17 mouse cellular contexts compared by ENCODE assay signal in the genomic region with DNA sequence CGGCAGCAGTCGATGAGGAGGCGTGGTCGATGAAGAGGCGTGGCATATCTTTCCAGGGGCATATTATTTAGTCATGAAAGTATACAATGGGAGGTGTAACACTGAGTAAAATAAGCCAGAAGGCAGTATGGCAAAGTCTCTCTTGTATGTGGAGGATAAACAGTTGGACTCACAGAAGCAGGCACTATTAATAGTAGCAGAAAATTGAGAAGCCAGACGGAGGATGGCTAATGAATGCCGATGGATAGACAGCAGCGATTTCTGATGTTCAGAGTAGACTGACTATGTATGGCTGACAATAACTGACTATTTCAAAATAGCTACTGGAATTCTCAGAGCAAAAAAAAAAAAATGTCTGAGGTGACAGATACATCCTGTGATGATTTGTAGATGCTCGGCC. TPM values are rescaled to one million over a fixed set of nuclear protein-coding genes. Genes with fewer than 3 reads are reported as not detected.
A peak's percentile ranks its signal among the peaks of the same experiment; 100 is the strongest.
DNase-seq lines count a peak whose midpoint lies in the region; ATAC-seq and TF ChIP-seq lines count a peak whose summit lies in the region.
"Had no signal": no experiment of that assay in that cellular context is flagged by ENCODE, and none has a peak within 500 bp of the region (broad histone marks: within the 10 kb centered on the region; RNA-seq: fewer than 3 reads in every experiment).

No protein-coding gene starts in this region.

- H3K27ac ChIP-seq in hindbrain, embryonic 13.5 days = peak overlapping the region; percentile 83
- H3K27ac ChIP-seq in hindbrain, embryonic 11.5 days (ENCODE audit: low read depth, low read length) = no peak overlapping the region
- H3K27ac ChIP-seq in midbrain, embryonic 10.5 days (replicated peaks) = peak overlapping the region; percentile 72
- H3K27ac ChIP-seq in midbrain, postnatal 0 days (ENCODE audit: low read depth, low read length) = no peak overlapping the region
- peak overlapping the region; percentile 40; the same call in 1 of the 2 replicates for H3K27ac ChIP-seq in hindbrain, embryonic 14.5 days
- H3K27ac ChIP-seq in olfactory bulb, adult 2 months (ENCODE audit: insufficient read depth, low read depth, low read length) = 0 out of 2 replicates have a peak overlapping the region, but pooled peaks have one; percentile 17
- H3K27ac ChIP-seq in intestine, embryonic 16.5 days (ENCODE audit: low read length) = no peak overlapping the region
- H3K27ac ChIP-seq: embryonic facial prominence, embryonic 15.5 days; limb, embryonic 12.5 days; liver, embryonic 14.5 days; macrophage had no signal

- intact Hi-C loops in left cerebral cortex, postnatal 10 days (cut with DNase I) = loop anchor here (5.0 kb wide), 1 partner anchor 36 kb away; the partner anchor contains the start of gene 2510009E07Rik

- H3K4me3 ChIP-seq in hindbrain, embryonic 13.5 days = no peak overlapping the region
- no peak overlapping the region for H3K4me3 ChIP-seq in hindbrain, embryonic 11.5 days (ENCODE audit: low read depth, low read length)
- H3K4me3 ChIP-seq in midbrain, embryonic 10.5 days = no peak overlapping the region
- H3K4me3 ChIP-seq in midbrain, postnatal 0 days (ENCODE audit: low read depth, low read length) = no peak overlapping the region
- H3K4me3 ChIP-seq in hindbrain, embryonic 14.5 days (replicated peaks; ENCODE audit: low read length) = no peak overlapping the region
- no peak overlapping the region for H3K4me3 ChIP-seq in olfactory bulb, adult 2 months (ENCODE audit: insufficient read depth, low read depth, low read length)
- H3K4me3 ChIP-seq in intestine, embryonic 16.5 days (ENCODE audit: low read length) = no peak overlapping the region
- H3K4me3 ChIP-seq: embryonic facial prominence, embryonic 15.5 days; heart, embryonic 12.5 days; limb, embryonic 12.5 days had no signal

- H3K4me1 ChIP-seq in hindbrain, embryonic 13.5 days (replicated peaks) = peaks cover 24% of the 10 kb centered on the region
- H3K4me1 ChIP-seq in hindbrain, embryonic 11.5 days (replicated peaks; ENCODE audit: control insufficient read depth, insufficient read depth, low read length) = 0 out of 2 replicates have a peak, but pooled peaks cover 3% of the 10 kb centered on the region
- peaks cover 29% of the 10 kb centered on the region for H3K4me1 ChIP-seq in midbrain, embryonic 10.5 days
- H3K4me1 ChIP-seq in midbrain, postnatal 0 days (ENCODE audit: insufficient read depth, low read length) = 0 out of 2 replicates have a peak, but pooled peaks cover 2% of the 10 kb centered on the region
- peaks cover 4% of the 10 kb centered on the region; the same call in 1 of the 2 replicates for H3K4me1 ChIP-seq in hindbrain, embryonic 14.5 days (replicated peaks; ENCODE audit: control insufficient read depth, insufficient read depth, low read length)
- peaks cover 19% of the 10 kb centered on the region for H3K4me1 ChIP-seq in olfactory bulb, adult 2 months (ENCODE audit: control insufficient read depth, insufficient read depth, low read length)
- no peaks in the 10 kb centered on the region for H3K4me1 ChIP-seq in intestine, embryonic 16.5 days (ENCODE audit: control insufficient read depth, insufficient read depth, low read length)
- H3K4me1 ChIP-seq: embryonic facial prominence, embryonic 15.5 days had no signal

- no peak overlapping the region for H3K9ac ChIP-seq in hindbrain, embryonic 13.5 days
- H3K9ac ChIP-seq in hindbrain, embryonic 11.5 days (ENCODE audit: low read depth, low read length) = no peak overlapping the region
- H3K9ac ChIP-seq in midbrain, postnatal 0 days (replicated peaks; ENCODE audit: low read length, poor library complexity, severe bottlenecking) = no peak overlapping the region
- no peak overlapping the region for H3K9ac ChIP-seq in hindbrain, embryonic 14.5 days
- no peak overlapping the region for H3K9ac ChIP-seq in intestine, embryonic 16.5 days (ENCODE audit: low read depth, low read length)
- H3K9ac ChIP-seq: embryonic facial prominence, embryonic 15.5 days; heart, embryonic 12.5 days; limb, embryonic 12.5 days; liver, embryonic 14.5 days had no signal

- TF ChIP-seq POLR2A in olfactory bulb, adult 2 months (IDR thresholded peaks at IDR 0.05; ENCODE audit: insufficient read depth, low read depth, low read length) = no peak

- WGBS in hindbrain, embryonic 13.5 days = 86% methylated on average over 9 of the region's 9 CpGs
- 87% methylated on average over 9 of the region's 9 CpGs for WGBS in hindbrain, embryonic 11.5 days
- 92% methylated on average over 9 of the region's 9 CpGs for whole genome bisulfite sequencing in midbrain, embryonic 10.5 days
- WGBS in midbrain, postnatal 0 days = 78% methylated on average over 9 of the region's 9 CpGs
- 80% methylated on average over 9 of the region's 9 CpGs for whole genome bisulfite sequencing in hindbrain, embryonic 14.5 days
- 50% methylated on average over 9 of the region's 9 CpGs for WGBS in olfactory bulb, adult 2 months
- WGBS in intestine, embryonic 16.5 days = 86% methylated on average over 9 of the region's 9 CpGs

- no peak for ATAC-seq in hindbrain, embryonic 13.5 days (ENCODE audit: low FRiP score)
- ATAC-seq in hindbrain, embryonic 11.5 days (ENCODE audit: low FRiP score) = no peak
- no peak for ATAC-seq in midbrain, postnatal 0 days (ENCODE audit: low FRiP score)
- no peak for ATAC-seq in hindbrain, embryonic 14.5 days (ENCODE audit: low FRiP score)
- ATAC-seq in intestine, embryonic 16.5 days = no peak
- ATAC-seq: inflammation-experienced regulatory T-cells, adult 6 months had no signal

- no peak for DNase-seq in hindbrain, embryonic 11.5 days (ENCODE audit: low spot score)
- DNase-seq in midbrain, embryonic 10.5 days (ENCODE audit: low spot score) = no peak
- DNase-seq in midbrain, postnatal 0 days (ENCODE audit: low spot score) = no peak
- DNase-seq in hindbrain, embryonic 14.5 days (ENCODE audit: low spot score) = no peak
- no peak for DNase-seq in left cerebral cortex, postnatal 10 days (ENCODE audit: extremely low spot score in 1 of 2, low spot score in 2 of 2)
- DNase-seq: cerebellum, adult 9-10 months; thymus, postnatal 36 days had no signal

- no peak overlapping the region for H3K4me2 ChIP-seq in hindbrain, embryonic 13.5 days
- H3K4me2 ChIP-seq in hindbrain, embryonic 11.5 days (replicated peaks; ENCODE audit: low read depth, low read length) = no peak overlapping the region
- H3K4me2 ChIP-seq in midbrain, postnatal 0 days (ENCODE audit: low read depth, low read length, poor library complexity, severe bottlenecking) = no peak overlapping the region
- H3K4me2 ChIP-seq in hindbrain, embryonic 14.5 days (replicated peaks) = no peak overlapping the region
- no peak overlapping the region for H3K4me2 ChIP-seq in intestine, embryonic 16.5 days (ENCODE audit: low read depth, low read length)
- H3K4me2 ChIP-seq: embryonic facial prominence, embryonic 15.5 days; heart, embryonic 12.5 days; limb, embryonic 12.5 days had no signal

- TF ChIP-seq CTCF in midbrain, postnatal 0 days (IDR thresholded peaks at IDR 0.05) = no peak
- no peak for TF ChIP-seq CTCF in olfactory bulb, adult 2 months (IDR thresholded peaks at IDR 0.05; ENCODE audit: insufficient read depth, low read depth, low read length)

- H3K27me3 ChIP-seq in hindbrain, embryonic 13.5 days = no peaks in the 10 kb centered on the region
- no peaks in the 10 kb centered on the region for H3K27me3 ChIP-seq in hindbrain, embryonic 11.5 days (ENCODE audit: control insufficient read depth, insufficient read depth, low read length)
- H3K27me3 ChIP-seq in midbrain, embryonic 10.5 days (ENCODE audit: low read depth, poor library complexity, severe bottlenecking) = no peaks in the 10 kb centered on the region
- no peaks in the 10 kb centered on the region for H3K27me3 ChIP-seq in midbrain, postnatal 0 days (ENCODE audit: insufficient read depth, low read length)
- H3K27me3 ChIP-seq in hindbrain, embryonic 14.5 days (ENCODE audit: control insufficient read depth, insufficient read depth, low read length) = no peaks in the 10 kb centered on the region
- no peaks in the 10 kb centered on the region for H3K27me3 ChIP-seq in intestine, embryonic 16.5 days (replicated peaks; ENCODE audit: control insufficient read depth, insufficient read depth, low read length)
- H3K27me3 ChIP-seq: embryonic facial prominence, embryonic 15.5 days; heart, embryonic 12.5 days; limb, embryonic 12.5 days had no signal

- no peaks in the 10 kb centered on the region for H3K9me3 ChIP-seq in hindbrain, embryonic 13.5 days
- H3K9me3 ChIP-seq in hindbrain, embryonic 11.5 days (ENCODE audit: control insufficient read depth, low read length) = peaks cover 3% of the 10 kb centered on the region; the same call in 1 of the 2 replicates
- peaks cover 7% of the 10 kb centered on the region; the same call in 1 of the 2 replicates for H3K9me3 ChIP-seq in midbrain, embryonic 10.5 days (replicated peaks)
- H3K9me3 ChIP-seq in midbrain, postnatal 0 days (ENCODE audit: low read length) = no peaks in the 10 kb centered on the region
- no peaks in the 10 kb centered on the region for H3K9me3 ChIP-seq in hindbrain, embryonic 14.5 days (ENCODE audit: control insufficient read depth, low read length)
- no peaks in the 10 kb centered on the region for H3K9me3 ChIP-seq in intestine, embryonic 16.5 days (ENCODE audit: control insufficient read depth, low read length)
- H3K9me3 ChIP-seq: embryonic facial prominence, embryonic 15.5 days; G1E had no signal

- peaks cover 41% of the 10 kb centered on the region for H3K36me3 ChIP-seq in hindbrain, embryonic 13.5 days
- H3K36me3 ChIP-seq in hindbrain, embryonic 11.5 days (ENCODE audit: control insufficient read depth, insufficient read depth, low read length) = 0 out of 2 replicates have a peak, but pooled peaks cover 2% of the 10 kb centered on the region
- peaks cover 79% of the 10 kb centered on the region for H3K36me3 ChIP-seq in midbrain, embryonic 10.5 days
- peaks cover 16% of the 10 kb centered on the region for H3K36me3 ChIP-seq in midbrain, postnatal 0 days (ENCODE audit: insufficient read depth, low read length)
- H3K36me3 ChIP-seq in hindbrain, embryonic 14.5 days (replicated peaks; ENCODE audit: control insufficient read depth, insufficient read depth) = peaks cover 25% of the 10 kb centered on the region
- H3K36me3 ChIP-seq in intestine, embryonic 16.5 days (ENCODE audit: control insufficient read depth, insufficient read depth, low read length) = no peaks in the 10 kb centered on the region
- H3K36me3 ChIP-seq: G1E; limb, embryonic 12.5 days had no signal

RNA-seq across cellular contexts. Expression of gene 2510009E07Rik, which starts 38.5 kb away (rescaled TPM):
- 46.1 and 48.6 TPM in 2 replicates for polyA plus RNA-seq in hindbrain, embryonic 13.5 days (2015; fragmentation: Nextera tagmentation; extraction: Ambion mirVana)
- polyA plus RNA-seq in hindbrain, embryonic 11.5 days (2014; fragmentation: Nextera tagmentation; extraction: Ambion mirVana) = 28.1 and 33.8 TPM in 2 replicates
- polyA plus RNA-seq in midbrain, embryonic 10.5 days (2016; fragmentation: Nextera tagmentation; extraction: Ambion mirVana) = 81.7 and 97.5 TPM in 2 replicates
- 48.1 and 48.7 TPM in 2 replicates for total RNA-seq in midbrain, postnatal 0 days (2014; rRNA removed)
- 36.0 and 37.0 TPM in 2 replicates for polyA plus RNA-seq in midbrain, postnatal 0 days (2015; fragmentation: Nextera tagmentation; extraction: Ambion mirVana)
- 45.4 and 50.6 TPM in 2 replicates for polyA plus RNA-seq in hindbrain, embryonic 14.5 days (2014; fragmentation: Nextera tagmentation; extraction: Ambion mirVana)
- not detected in 2 replicates for polyA plus RNA-seq in olfactory bulb, adult 2 months (2012; ENCODE audit: insufficient read depth, insufficient read length, low replicate concordance, missing spikeins)
- total RNA-seq in left cerebral cortex, postnatal 10 days (2021) = 10 to 100 TPM; 73.8 to 79.5 TPM
- 12.8 and 13.9 TPM in 2 replicates for polyA plus RNA-seq in intestine, embryonic 16.5 days (2015; fragmentation: Nextera tagmentation; extraction: Ambion mirVana)
- polyA plus RNA-seq: G1E had no signal

Comparison
In these comparisons a context has a peak if more than half of its experiments do, and no peak if none do; other contexts are left out.
1. H3K27ac ChIP-seq: peak in hindbrain, embryonic 13.5 days (single experiment), midbrain, embryonic 10.5 days (single experiment), hindbrain, embryonic 14.5 days (single experiment) and olfactory bulb, adult 2 months (single experiment); none in hindbrain, embryonic 11.5 days (single experiment), midbrain, postnatal 0 days (single experiment) and intestine, embryonic 16.5 days (single experiment).